Mouse (Mus musculus) limb, embryonic 10.5 days (tissue): ENCODE results near the gene Iqgap1. TPM values are rescaled to one million over a fixed set of nuclear protein-coding genes. Genes with fewer than 3 reads are reported as not detected.

Experiments used
- DNase-seq: peaks from one replicate; pipeline ENCODE4 v3.0.0-alpha.2; 2017; ENCODE audit warnings: low spot score
- H3K27ac ChIP-seq: fragments of 300-500 bp; sonication (generic); 2 replicates; pipeline ENCODE4 v1.5.1; 2016; ENCODE audit warnings: mild to moderate bottlenecking
- H3K27me3 ChIP-seq: fragments of 300-500 bp; sonication (generic); 2 replicates; pipeline ENCODE4 v1.6.1; 2016; ENCODE audit warnings: low read depth, mild to moderate bottlenecking; ENCODE audit not compliant: poor library complexity, severe bottlenecking
- H3K36me3 ChIP-seq: fragments of 300-500 bp; sonication (generic); 2 replicates; pipeline ENCODE4 v1.6.1; 2016; ENCODE audit warnings: mild to moderate bottlenecking, moderate library complexity
- H3K4me1 ChIP-seq: fragments of 300-500 bp; sonication (generic); 2 replicates; pipeline ENCODE4 v1.6.1; 2016
- H3K4me3 ChIP-seq: fragments of 300-500 bp; sonication (generic); 2 replicates; pipeline ENCODE4 v1.5.1; 2016; ENCODE audit warnings: mild to moderate bottlenecking, moderate library complexity
- H3K9me3 ChIP-seq: fragments of 300-500 bp; sonication (generic); replicated peaks from 2 replicates; pipeline ENCODE4 v1.6.1; 2016; ENCODE audit warnings: mild to moderate bottlenecking
- WGBS: fragments of 180-500 bp; shearing (Covaris S2); methylation state at CpG from one replicate; pipeline ENCODE4 v1.1.7; 2016; 5-methylcytosine and 5-hydroxymethylcytosine counted together
- polyA plus RNA-seq: library from polyadenylated mRNA; unstranded; fragments of >200 nt; fragmentation: Nextera tagmentation; extraction: Ambion mirVana; gene quantifications from 2 replicates; pipeline ENCODE4 v1.2.1, GENCODE M21; 2016

The Iqgap1 gene
- polyA plus RNA-seq, 1 experiment from 2014 or later: 25.4 TPM

DNA sequence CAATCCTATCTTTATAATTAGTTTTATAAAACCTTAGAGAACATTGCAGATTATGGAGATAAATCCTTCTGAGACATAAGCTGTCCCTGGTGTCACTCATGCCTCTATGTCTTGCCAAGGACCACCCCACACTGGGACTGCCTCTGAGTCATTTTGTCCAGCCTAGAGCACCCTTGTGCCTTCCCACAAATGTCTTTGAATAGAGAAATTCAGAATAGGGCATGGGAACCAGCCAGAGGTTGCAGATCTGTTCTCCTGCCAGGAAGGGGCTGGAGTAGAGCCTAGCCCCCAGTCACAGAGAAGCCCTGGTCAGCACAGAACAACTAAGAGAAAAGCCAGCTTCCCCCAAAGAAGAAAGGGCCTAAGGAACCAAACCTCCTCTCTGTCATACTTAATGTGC, 29.5 kb upstream of the Iqgap1 start:
- no peaks in the 10 kb centered on the region for H3K36me3 ChIP-seq
- H3K9me3 ChIP-seq: no peaks in the 10 kb centered on the region
- DNase-seq: no peak
- peaks cover 4% of the 10 kb centered on the region for H3K4me1 ChIP-seq
- no peaks in the 10 kb centered on the region for H3K27me3 ChIP-seq
- H3K27ac ChIP-seq: no peak overlapping the region
- H3K4me3 ChIP-seq: no peak overlapping the region

- Histone ChIP-seq H3K4me3 (no peak overlapping the region), H3K36me3 (no peaks in the 10 kb centered on the region), H3K9me3 (no peaks in the 10 kb centered on the region), H3K27ac (no peak overlapping the region), H3K4me1 (no peaks in the 10 kb centered on the region), H3K27me3 (no peaks in the 10 kb centered on the region)
- 95% methylated on average over 3 of the region's 3 CpGs for WGBS
- DNase-seq: no peak
Measured at GRCm38 (mm10) chr7:80853218-80853617, 27.4 kb upstream of the Iqgap1 start.

DNA sequence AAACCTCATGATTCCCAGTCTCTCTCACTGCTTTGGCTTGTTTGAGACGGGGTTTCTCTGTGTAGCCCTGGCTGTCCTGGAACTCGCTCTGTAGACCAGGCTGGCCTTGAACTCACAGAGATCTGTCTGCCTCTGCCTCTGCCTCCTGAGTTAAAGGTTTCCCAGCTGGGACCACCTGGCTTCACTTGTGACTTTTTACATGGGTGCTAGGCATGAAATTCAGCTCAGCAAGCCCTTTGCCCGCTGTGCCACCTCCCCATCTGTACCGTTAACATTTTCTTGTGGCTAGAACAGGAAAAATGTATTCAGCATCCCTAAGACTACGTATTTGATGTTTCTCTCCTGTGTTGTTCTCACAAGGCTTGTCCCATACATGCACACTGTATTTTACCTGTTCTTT, 24.7 kb upstream of the Iqgap1 start:
- no peaks in the 10 kb centered on the region for H3K36me3 ChIP-seq
- 91% methylated on average over 5 of the region's 5 CpGs for WGBS
- H3K27ac ChIP-seq: no peak overlapping the region

GRCm38 (mm10) chr7:80849710-80850109, 23.9 kb upstream of the Iqgap1 start:
- H3K4me3 ChIP-seq: no peak overlapping the region
- DNase-seq: peak; percentile 59
- H3K27me3 ChIP-seq: no peaks in the 10 kb centered on the region
- WGBS: 36% methylated on average over 4 of the region's 4 CpGs
- H3K36me3 ChIP-seq: no peaks in the 10 kb centered on the region
- no peak overlapping the region for H3K27ac ChIP-seq
- no peaks in the 10 kb centered on the region for H3K9me3 ChIP-seq
- H3K4me1 ChIP-seq: 0 out of 2 replicates have a peak, but pooled peaks cover 5% of the 10 kb centered on the region

More for the DNA sequence above, 24.7 kb upstream of the Iqgap1 start:
- no peak for DNase-seq
- Histone ChIP-seq H3K4me3 (no peak overlapping the region), H3K4me1 (0 out of 2 replicates have a peak, but pooled peaks cover 5% of the 10 kb centered on the region), H3K27me3 (no peaks in the 10 kb centered on the region), H3K9me3 (no peaks in the 10 kb centered on the region)

DNA sequence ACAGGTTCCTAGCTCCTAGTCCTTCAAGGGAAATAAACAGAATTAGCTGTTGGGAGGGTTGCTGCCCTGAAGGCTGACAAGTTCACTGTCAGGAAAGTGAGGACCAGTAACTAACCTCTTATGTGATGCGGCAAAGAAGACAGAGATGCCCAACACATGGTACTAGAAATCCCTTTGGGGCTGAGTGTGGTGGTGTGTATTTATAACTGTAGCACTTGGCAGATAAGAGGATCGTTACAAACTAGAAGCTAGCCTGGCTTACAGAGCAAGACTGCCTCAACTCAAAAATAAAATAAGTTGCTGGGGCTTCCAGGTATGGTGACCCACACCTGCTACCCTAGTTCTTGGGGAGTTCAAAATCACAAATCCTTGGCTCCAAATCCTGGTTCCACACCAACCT, 23.5 kb upstream of the Iqgap1 start:
- Histone ChIP-seq H3K27ac (no peak overlapping the region), H3K4me3 (no peak overlapping the region), H3K27me3 (no peaks in the 10 kb centered on the region), H3K9me3 (no peaks in the 10 kb centered on the region), H3K36me3 (no peaks in the 10 kb centered on the region), H3K4me1 (0 out of 2 replicates have a peak, but pooled peaks cover 5% of the 10 kb centered on the region)
- no peak for DNase-seq
- WGBS: 87% methylated on average over 2 of the region's 2 CpGs

DNA sequence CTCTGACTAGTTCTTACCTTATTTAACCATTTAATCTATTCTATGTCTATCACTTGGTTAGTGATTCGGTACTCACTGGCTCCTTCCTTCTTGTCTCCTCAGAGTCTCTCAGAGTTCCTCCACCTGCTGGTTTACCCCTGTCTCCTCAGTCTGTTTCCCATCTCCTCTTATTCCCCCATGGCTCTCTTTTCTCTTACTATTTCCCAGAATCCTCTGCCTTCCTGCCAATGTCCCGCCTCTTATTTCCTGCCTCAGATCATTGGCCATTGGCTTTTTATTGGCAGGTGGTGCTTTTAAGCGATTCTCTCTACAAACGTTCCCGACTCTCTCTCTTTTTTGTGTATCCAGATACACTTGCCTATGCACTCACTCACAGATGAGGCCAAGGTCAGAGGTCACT, 20.9 kb upstream of the Iqgap1 start:
- H3K4me3 ChIP-seq: no peak overlapping the region
- no peaks in the 10 kb centered on the region for H3K9me3 ChIP-seq
- H3K27ac ChIP-seq: no peak overlapping the region
- no peaks in the 10 kb centered on the region for H3K27me3 ChIP-seq
- no peak for DNase-seq
- H3K36me3 ChIP-seq: no peaks in the 10 kb centered on the region
- WGBS: 85% methylated on average over 5 of the region's 5 CpGs
- 0 out of 2 replicates have a peak, but pooled peaks cover 5% of the 10 kb centered on the region for H3K4me1 ChIP-seq

- Histone ChIP-seq H3K36me3 (no peaks in the 10 kb centered on the region), H3K27ac (no peak overlapping the region), H3K27me3 (no peaks in the 10 kb centered on the region), H3K4me1 (0 out of 2 replicates have a peak, but pooled peaks cover 5% of the 10 kb centered on the region), H3K4me3 (no peak overlapping the region), H3K9me3 (no peaks in the 10 kb centered on the region)
- DNase-seq: no peak
- WGBS: 89% methylated on average over 10 of the region's 10 CpGs
Measured at GRCm38 (mm10) chr7:80846280-80846678, 20.5 kb upstream of the Iqgap1 start.

DNA sequence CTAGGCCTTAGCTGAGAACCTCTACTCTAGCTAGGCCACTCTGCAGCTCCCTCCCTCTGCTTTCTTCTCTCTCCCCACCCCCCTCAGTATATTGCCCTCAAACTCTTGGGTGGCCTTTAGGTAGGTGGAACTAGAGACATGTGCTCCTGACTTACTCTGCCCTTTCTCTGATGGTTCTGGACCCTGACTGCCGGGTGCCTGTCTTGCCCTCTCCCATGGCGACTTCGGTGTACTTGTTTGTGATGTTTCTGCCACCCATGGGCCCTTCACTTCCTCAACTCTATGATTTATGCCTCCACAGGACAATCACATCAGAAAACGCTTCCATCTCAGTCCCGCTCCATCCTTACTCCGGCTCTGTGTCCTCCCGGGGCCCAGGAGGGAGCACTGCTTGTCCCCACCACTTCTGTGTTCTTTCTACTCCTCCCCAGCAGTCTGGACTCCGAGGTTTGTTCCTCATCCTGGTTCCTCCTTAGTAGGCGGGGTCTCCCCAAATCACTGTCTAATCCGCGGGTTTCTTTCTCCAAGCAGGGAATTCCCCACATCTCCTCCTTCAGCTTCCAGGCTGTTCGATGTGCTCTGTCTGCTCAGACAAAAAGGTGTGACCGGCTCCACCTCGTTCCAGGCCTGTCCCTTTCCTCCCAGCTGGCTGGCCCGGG, 20.0 kb upstream of the Iqgap1 start:
- WGBS: 76% methylated on average over 15 of the region's 15 CpGs
- no peak for DNase-seq
- H3K27ac ChIP-seq: no peak overlapping the region
- no peaks in the 10 kb centered on the region for H3K27me3 ChIP-seq
- no peaks in the 10 kb centered on the region for H3K36me3 ChIP-seq
- H3K9me3 ChIP-seq: no peaks in the 10 kb centered on the region
- H3K4me1 ChIP-seq: 0 out of 2 replicates have a peak, but pooled peaks cover 5% of the 10 kb centered on the region
- H3K4me3 ChIP-seq: no peak overlapping the region

DNA sequence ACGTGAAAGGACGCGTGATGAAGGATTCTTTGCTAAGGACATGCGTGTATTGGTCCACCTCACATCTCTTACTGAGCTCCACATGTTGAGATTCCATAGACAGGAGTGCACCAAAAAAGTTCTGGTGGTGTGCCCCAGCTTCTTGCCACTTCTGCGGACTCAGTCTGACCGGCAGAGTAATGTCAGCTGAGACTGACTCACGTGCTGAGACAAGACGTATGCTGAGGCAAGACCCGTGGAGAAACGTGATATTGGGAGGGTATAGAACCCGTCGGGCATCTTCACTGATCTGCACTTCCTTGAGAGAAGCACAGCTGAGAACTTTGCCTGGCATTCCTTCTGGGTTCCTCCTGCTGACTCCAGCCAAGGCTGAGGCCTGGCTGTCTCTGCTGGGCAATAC, 18.9 kb upstream of the Iqgap1 start:
- Histone ChIP-seq H3K9me3 (no peaks in the 10 kb centered on the region), H3K4me3 (no peak overlapping the region), H3K4me1 (0 out of 2 replicates have a peak, but pooled peaks cover 5% of the 10 kb centered on the region), H3K36me3 (no peaks in the 10 kb centered on the region), H3K27ac (no peak overlapping the region), H3K27me3 (no peaks in the 10 kb centered on the region)
- 92% methylated on average over 12 of the region's 12 CpGs for WGBS
- no peak for DNase-seq

DNA sequence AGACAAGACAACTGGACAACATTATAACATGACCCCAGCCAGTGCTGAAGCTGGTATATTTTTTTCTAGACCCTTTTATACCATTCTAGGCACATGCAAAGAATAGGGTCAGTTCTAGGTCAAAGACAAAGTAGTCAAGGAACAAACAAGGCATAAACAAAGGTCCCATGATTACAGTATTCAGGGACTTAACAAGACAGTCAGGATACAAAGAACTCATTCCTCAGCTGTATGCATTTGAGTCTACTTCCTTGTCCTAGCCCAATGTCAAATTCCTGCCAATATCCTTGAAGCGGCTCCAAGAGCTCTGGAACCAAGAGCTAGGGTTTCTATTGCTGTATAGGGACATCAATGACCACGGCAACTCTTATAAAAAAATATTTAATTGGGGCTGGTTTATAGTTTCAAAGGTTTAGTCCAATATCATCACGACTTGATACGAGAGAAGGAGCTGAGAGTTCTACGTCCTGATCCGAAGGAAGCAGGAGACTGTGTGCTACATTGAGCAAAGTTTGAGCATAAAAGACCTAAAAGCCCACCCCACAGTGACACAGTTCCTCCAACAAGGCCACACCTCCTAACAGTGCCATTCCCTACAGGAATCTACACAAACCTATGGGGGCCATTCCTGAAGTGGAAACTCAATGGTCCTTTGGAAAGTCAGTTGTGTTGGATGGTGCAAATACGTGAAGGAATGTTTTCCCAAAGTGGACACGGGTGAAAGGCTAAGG, 18.3 kb upstream of the Iqgap1 start:
- Histone ChIP-seq H3K27ac (no peak overlapping the region), H3K9me3 (no peaks in the 10 kb centered on the region), H3K36me3 (no peaks in the 10 kb centered on the region), H3K27me3 (no peaks in the 10 kb centered on the region), H3K4me3 (no peak overlapping the region), H3K4me1 (peaks cover 6% of the 10 kb centered on the region; the same call in 1 of the 2 replicates)
- WGBS: 97% methylated on average over 8 of the region's 8 CpGs
- DNase-seq: no peak

DNA sequence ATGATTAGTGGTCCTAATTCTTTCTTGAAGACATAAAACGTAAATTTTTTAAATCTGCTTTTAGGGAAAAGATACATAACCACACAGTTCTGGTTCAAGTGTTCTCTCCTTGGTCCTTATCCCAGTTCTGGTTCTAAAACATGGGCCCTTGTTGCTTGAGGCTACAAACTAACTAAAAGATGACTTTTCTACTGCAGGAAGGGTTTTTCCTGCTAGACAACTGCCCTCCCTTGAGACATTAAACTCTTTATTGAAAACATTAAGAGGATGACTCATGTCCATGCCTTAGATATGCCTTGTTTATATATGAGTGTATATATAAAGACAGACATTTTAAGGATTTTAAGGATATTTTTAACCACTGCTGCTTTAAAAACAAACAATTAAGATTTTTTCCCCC, 17.4 kb upstream of the Iqgap1 start:
- Histone ChIP-seq H3K36me3 (no peaks in the 10 kb centered on the region), H3K4me1 (peaks cover 9% of the 10 kb centered on the region; the same call in 1 of the 2 replicates), H3K4me3 (no peak overlapping the region), H3K27ac (no peak overlapping the region), H3K9me3 (no peaks in the 10 kb centered on the region), H3K27me3 (no peaks in the 10 kb centered on the region; the same call in 1 of the 2 replicates)
- DNase-seq: no peak
- 81% methylated on average over 1 of the region's 1 CpGs for WGBS

DNA sequence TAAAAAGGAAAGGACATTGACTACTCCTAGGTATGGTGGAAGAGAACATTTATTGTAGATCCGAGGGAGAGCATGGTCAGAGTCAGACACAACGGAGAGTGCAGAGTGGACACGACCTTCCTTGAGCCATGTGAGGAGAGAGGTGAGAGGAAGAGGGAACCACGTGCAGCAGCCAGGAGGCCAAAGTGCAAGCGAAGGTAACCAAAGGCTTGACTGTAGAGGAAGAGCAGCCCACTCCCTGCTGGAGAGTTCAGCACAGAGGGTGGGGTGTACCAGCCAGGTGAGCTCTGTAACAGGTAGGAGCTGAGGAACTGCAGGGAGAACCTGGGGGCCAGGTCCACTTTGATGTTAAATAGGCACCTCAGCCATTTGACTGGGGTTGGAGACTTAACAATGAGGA, 16.4 kb upstream of the Iqgap1 start:
- Histone ChIP-seq H3K27me3 (peaks cover 3% of the 10 kb centered on the region; the same call in 1 of the 2 replicates), H3K9me3 (no peaks in the 10 kb centered on the region), H3K27ac (no peak overlapping the region), H3K4me1 (peaks cover 9% of the 10 kb centered on the region; the same call in 1 of the 2 replicates), H3K4me3 (no peak overlapping the region), H3K36me3 (no peaks in the 10 kb centered on the region)
- DNase-seq: no peak
- 71% methylated on average over 5 of the region's 5 CpGs for WGBS

GRCm38 (mm10) chr7:80840937-80841336, 15.2 kb upstream of the Iqgap1 start:
- no peak for DNase-seq
- whole genome bisulfite sequencing: 75% methylated on average over 4 of the region's 4 CpGs
- Histone ChIP-seq H3K4me1 (peaks cover 6% of the 10 kb centered on the region; the same call in 1 of the 2 replicates), H3K36me3 (no peaks in the 10 kb centered on the region), H3K27me3 (peaks cover 3% of the 10 kb centered on the region; the same call in 1 of the 2 replicates), H3K27ac (no peak overlapping the region), H3K4me3 (no peak overlapping the region), H3K9me3 (no peaks in the 10 kb centered on the region)
